Mouse (Mus musculus) skeletal muscle tissue, adult 2 months (tissue): ENCODE data around the gene Aif1.

Experiments
- DNase-seq: peaks from one replicate; pipeline ENCODE4 v3.0.0-alpha.2; 2012; ENCODE audit warnings: low read depth, low spot score

The Aif1 gene

GRCm38 (mm10) chr17:35121143-35121799 is 54.6 kb downstream of the Aif1 start, which contains the start of gene Gpank1:
TSS of gene Gpank1 (plus strand) at chr17:35121455.
- DNase-seq, result peak; percentile 98
